Mouse (Mus musculus) ES-E14 (cell line): ENCODE data around the gene 1700102P08Rik.

Source experiments
- CHD2 ChIP-seq: IDR thresholded peaks from 2 replicates; pipeline ENCODE4 v1.6.1; 2014; ENCODE audit warnings: mild to moderate bottlenecking, low read depth, low read length, inconsistent platforms
- HCFC1 ChIP-seq: IDR thresholded peaks from 2 replicates; pipeline ENCODE4 v1.6.1; 2012; ENCODE audit warnings: low read length, inconsistent platforms, borderline replicate concordance; ENCODE audit not compliant: insufficient read depth
- MAFK ChIP-seq: IDR thresholded peaks from 2 replicates; pipeline ENCODE4 v1.6.1; 2014; ENCODE audit warnings: mild to moderate bottlenecking, low read depth, low read length, inconsistent platforms; ENCODE audit not compliant: insufficient read depth
- ZC3H11A ChIP-seq: IDR thresholded peaks from 2 replicates; pipeline ENCODE4 v1.6.1; 2012; ENCODE audit warnings: low read depth, mild to moderate bottlenecking, inconsistent platforms, low read length, borderline replicate concordance
- ZNF384 ChIP-seq: IDR thresholded peaks from 2 replicates; pipeline ENCODE4 v1.6.1; 2012; ENCODE audit warnings: low read depth, low read length, inconsistent platforms

GRCm38 (mm10) chr9:108452911-108453310 lies 60.3 kb downstream of the 1700102P08Rik start:
- TF ChIP-seq ZNF384: no peak
- TF ChIP-seq MAFK: no peak
- no peak for TF ChIP-seq CHD2
- TF ChIP-seq ZC3H11A: 0 out of 2 replicates have a peak, but pooled peaks have one; percentile 13
- TF ChIP-seq HCFC1: no peak
